Mouse (Mus musculus) testis, adult 2 months (tissue): ENCODE measurements around the gene Hes7.

ENCODE experiments used
- CTCF ChIP-seq: fragments of 200-500 bp; IDR thresholded peaks from 2 replicates; pipeline ENCODE4 v1.5.1; 2012; ENCODE audit warnings: low read depth, mild to moderate bottlenecking, inconsistent platforms, low read length, moderate library complexity; ENCODE audit not compliant: control insufficient read depth, insufficient read depth, insufficient replicate concordance
- POLR2A ChIP-seq: fragments of 200-500 bp; IDR thresholded peaks from 2 replicates; pipeline ENCODE4 v1.6.1; 2012; ENCODE audit warnings: low read depth, mild to moderate bottlenecking, inconsistent platforms, low read length, moderate library complexity; ENCODE audit not compliant: control insufficient read depth

- TF ChIP-seq POLR2A (no peak), CTCF (no peak)
Measured at GRCm38 (mm10) chr11:69125852-69125918, 5.5 kb downstream of the Hes7 start, which contains the start of gene Aloxe3.
